Mouse (Mus musculus): ENCODE measurements around the gene Arhgap18. TPM values are rescaled to one million over a fixed set of nuclear protein-coding genes. Genes with fewer than 3 reads are reported as not detected.

The Arhgap18 gene
- total RNA-seq, 2 experiments from 2014 or later: 6.7 to 7.2 TPM

DNA sequence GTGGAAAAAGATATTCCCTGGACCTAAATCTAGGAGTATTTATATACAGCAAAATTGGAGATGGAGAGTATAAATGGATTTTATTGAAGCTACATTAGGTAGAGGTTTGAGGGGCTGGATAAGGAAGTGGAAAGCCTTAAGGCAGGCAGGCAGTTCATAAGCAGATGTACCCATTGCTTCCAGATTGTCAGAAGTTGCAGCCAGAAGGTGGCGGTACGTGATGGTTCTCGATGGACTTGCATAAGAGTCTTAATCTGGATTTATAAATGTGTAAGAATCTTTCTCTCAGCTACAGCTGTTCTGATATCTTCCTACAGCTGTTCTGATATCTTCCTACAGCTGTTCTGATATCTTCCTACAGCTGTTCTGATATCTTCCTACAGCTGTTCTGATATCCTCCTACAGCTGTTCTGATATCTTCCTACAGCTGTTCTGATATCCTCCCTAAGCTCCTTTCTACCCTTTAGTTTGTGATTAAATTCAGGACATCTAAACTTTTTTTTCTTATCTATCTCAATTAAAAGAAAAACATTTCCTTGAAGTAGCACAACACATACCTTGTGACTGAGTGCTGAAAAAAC lies 79.5 kb downstream of the Arhgap18 start:
- DNase-seq: no peak

- no peak for DNase-seq
These were observed 80.2 kb downstream of the Arhgap18 start for GRCm38 (mm10) chr10:26833393-26833792.

DNA sequence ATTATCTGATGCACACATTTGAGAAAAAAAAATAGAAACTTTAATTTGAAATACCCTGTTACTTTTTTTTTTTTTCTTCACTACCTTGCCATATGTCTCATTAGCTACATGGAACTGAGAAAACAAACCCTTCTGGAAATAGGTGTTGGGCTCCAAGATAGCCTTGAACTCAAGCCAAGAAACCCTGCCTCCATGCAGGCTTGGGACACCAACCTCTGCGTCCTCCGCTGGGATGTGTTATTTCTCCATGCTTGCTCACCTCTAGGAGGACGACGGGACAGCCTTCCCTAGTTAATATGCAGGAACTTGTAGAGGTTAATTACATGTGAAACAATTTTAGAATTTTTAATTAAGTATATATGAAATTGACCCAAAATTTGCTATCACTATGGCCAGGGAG lies 96.1 kb downstream of the Arhgap18 start:
- no peak for DNase-seq

GRCm38 (mm10) chr10:26849854-26850253 lies 96.6 kb downstream of the Arhgap18 start:
- DNase-seq: no peak

GRCm38 (mm10) chr10:26854556-26855100 lies 101.4 kb downstream of the Arhgap18 start:
- DNase-seq: no peak

DNA sequence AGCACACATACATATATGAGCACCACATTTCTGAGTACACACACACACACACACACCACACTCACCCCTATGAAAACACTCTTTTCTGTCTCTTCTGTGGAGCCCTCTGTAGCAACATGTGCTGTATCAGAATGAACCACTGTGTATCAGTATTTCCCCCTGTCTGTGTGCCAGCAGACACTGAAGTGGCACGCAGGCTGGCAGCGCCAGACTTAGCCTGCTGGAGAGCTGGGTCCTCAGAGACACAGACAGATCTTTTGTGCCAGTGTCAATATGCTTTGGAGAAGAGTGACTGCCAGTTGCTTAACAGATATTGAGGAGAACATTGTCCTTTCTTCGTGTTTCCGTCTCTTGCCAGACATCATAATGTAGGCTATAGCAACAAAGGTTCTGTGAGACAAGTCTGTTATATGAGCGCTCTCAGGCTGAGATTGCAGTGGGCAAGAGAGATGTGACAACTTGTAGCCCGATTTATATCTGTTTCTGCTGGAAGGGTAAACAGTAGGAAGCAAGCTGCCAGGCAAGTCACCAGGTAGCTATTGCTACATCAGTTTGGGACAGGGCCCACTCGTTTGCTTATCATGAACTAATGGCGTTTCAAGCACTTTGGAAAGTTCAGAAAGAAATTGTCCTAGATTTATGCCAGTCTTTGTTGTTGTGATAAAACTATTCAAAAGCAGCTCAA lies 102.8 kb downstream of the Arhgap18 start:
- DNase-seq: peak; percentile 8 to 16

GRCm38 (mm10) chr10:26857583-26857982 lies 104.4 kb downstream of the Arhgap18 start:
- no peak for DNase-seq

GRCm38 (mm10) chr10:26858537-26858936 lies 105.3 kb downstream of the Arhgap18 start:
- DNase-seq: no peak

DNA sequence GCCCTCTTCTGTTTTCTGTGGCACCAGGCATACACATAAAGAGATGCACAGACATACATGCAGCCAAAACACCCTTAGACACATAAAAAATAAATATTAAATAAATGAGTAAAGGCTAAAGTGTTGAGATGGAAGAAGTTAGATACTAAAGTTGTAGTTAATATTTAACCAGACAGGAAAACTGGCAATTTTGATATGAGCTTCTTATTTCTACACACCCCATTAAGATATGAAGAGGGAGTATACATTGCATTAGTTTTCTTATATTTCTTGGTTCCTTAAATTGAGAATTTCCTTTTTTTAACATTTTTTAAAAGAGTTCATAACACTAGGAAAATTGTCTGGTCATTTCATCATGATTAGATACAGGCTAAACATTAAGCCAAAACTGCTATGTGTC lies 108.0 kb downstream of the Arhgap18 start:
- DNase-seq: no peak

- DNase-seq: no peak
These were observed 109.0 kb downstream of the Arhgap18 start for GRCm38 (mm10) chr10:26862207-26862606.

DNA sequence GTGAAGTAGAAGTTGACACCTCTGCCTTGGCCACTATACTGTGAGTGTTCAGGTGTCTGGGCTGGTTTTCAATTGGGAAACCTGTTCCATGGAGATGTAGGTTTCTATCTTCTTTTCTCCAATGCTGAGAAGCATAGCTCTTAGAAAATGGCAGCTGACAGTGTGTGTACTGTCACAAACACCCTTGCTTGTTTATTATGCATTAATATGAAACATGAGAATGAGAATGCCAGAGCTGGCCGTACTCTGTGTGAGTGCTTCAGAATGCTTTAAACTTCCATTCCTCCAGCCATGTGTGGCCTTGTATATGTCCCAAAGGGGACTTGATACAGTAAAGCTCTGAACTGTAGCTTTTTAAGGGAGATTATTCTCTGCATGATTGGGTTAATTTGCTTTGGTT lies 110.8 kb downstream of the Arhgap18 start:
- no peak for DNase-seq

- no peak for DNase-seq
These were observed 117.6 kb downstream of the Arhgap18 start for GRCm38 (mm10) chr10:26870802-26871201.

- DNase-seq: no peak
These were observed 124.1 kb downstream of the Arhgap18 start for GRCm38 (mm10) chr10:26877309-26877708.

GRCm38 (mm10) chr10:26878924-26879600 lies 125.8 kb downstream of the Arhgap18 start:
- DNase-seq: no peak

DNA sequence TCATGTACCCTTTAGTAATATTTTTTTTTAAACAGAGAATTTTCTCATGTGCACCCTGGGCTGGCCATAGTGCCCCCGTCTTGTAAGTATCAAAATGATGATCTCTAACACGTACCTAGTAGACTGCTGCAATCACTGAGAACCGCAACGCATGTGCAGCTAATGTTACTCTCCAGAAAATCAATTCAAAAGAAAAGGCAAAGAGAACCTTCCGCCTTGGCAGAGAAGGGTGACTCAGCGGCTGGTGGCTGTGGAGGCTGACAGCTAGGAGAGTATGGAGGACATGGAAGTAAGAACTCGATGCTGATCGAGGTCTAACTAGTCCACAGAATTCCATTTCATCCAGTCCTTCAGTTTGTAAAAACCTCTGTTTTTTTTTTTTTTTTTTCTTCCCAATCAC lies 131.7 kb downstream of the Arhgap18 start:
- DNase-seq: no peak

DNA sequence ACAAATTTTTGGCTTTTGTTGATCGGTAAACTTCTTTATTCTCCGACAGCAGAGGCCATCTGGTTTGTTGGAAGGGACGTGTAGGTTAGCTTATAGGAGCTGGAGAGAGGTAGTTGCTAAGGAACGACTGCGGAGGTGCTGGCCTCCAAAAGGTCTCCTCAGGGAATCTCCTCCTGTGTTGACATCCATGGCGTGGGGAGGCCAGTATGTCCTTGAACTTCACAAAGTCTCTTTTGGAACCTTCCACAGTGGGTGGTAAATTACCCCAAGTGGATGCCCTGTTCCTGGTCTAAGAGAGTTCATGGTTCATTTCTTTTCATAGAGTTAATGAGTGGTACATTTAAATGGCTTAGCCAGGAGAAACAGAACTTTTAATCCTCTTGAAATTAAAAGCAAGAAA lies 136.0 kb downstream of the Arhgap18 start:
- no peak for DNase-seq

DNA sequence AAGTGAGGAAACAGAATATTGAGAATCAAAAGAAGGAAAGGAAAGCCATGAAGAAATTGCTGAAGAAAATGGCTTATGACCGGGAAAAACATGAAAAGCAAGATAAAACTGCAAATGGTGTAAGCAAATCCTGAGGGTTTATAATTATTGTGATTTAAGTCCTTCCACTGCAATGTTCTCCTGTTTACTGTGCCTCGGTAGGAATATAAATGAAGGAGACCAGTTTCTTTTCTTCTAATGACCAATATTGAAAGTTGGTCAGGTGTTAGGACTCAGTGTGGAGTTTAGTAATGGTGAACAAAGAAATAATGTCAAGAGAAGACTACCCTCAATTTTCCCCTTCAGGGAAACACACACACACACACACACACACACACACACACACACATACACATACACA lies 136.5 kb downstream of the Arhgap18 start:
- DNase-seq: no peak

DNA sequence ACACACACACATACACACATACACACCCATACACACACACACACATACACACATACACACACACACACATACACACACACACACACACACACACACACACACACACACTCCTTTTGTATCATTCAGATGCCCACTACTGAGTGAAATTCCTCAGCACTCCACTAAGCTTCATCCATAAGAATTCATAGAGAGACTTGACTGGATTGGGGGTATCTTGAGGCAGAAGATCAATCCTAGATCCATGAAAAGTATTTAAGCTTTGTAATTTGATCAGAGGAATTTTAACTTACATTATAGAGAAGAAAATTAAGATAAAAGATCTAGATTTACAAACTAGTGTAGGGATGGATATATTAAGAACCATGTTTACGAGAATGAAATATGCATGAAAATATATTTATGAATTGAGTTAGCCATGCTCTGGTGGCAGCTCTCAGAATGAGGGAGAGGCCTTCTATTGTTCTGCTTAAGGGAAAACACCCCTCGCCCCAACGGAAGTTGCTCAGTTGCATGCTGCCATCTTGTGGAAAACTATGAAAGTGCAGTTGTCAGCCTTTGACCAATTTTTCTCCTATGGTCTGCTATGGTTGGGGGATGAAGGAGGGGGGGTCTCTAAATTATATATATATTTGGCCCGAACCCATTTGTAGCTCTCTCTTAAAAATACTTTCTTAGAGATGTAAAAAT lies 137.2 kb downstream of the Arhgap18 start:
- peak; percentile 33 to 61 for DNase-seq

- no peak for DNase-seq
These were observed 139.9 kb downstream of the Arhgap18 start for GRCm38 (mm10) chr10:26893091-26893490.

DNA sequence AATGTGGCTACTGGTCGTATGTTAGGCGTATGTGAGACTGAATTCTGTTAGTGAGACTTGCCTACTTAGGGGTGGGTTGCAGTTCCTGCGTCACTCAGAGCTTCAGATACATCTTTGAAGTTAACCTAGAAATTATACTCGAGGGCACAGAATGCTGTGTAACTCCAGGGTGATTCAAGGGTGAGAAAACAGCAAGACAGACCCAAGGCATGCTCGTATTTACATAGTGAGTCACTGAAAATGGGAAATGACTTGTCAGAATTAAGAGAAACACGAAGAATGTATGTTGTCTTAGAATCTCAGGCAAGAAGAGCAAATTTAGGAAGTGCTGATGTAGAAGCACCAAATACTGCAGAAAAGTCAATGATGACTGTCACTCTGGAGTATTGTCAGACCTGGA lies 142.5 kb downstream of the Arhgap18 start:
- no peak for DNase-seq

DNA sequence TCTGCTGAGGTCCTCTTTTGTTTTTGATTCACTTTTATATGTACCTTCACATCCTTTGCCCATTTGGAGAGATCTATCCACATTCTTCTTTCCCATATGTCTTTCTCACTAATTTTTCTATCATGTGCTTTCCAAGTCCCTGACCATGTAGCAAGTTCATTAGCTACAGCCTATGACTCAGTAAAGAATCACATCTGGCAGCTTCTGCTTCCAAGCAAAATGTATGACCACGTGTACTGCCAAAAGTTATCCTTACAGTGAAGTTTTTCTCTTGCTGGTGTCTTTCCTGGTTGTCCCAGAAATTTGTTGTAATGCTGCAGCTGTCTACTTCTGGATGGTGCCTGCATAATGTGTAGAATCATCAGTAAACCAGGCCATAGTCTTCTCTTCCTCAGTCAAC lies 147.2 kb downstream of the Arhgap18 start:
- DNase-seq: no peak

- no peak for DNase-seq
These were observed 150.6 kb downstream of the Arhgap18 start for GRCm38 (mm10) chr10:26903781-26904180.

GRCm38 (mm10) chr10:26911176-26911575 lies 158.0 kb downstream of the Arhgap18 start:
- no peak for DNase-seq
